Mouse (Mus musculus): ENCODE results near the gene Gatad2b.
"Not testable (repeated sequence)": the region's sequence is repeated elsewhere in the genome, so short reads cannot be mapped to it uniquely, and the experiment has no call there.

Gene Gatad2b

GRCm38 (mm10) chr3:90292345-90293275, at the start of gene Gatad2b:
Gene Gatad2b, plus strand, starts transcription at chr3:90293178.
- DNase-seq (ENCODE audit: low spot score): peak; percentile 92

GRCm38 (mm10) chr3:90245406-90245805, 47.6 kb upstream of the Gatad2b start:
- no peak for DNase-seq (ENCODE audit: low spot score)

- DNase-seq (ENCODE audit: low spot score): no peak
Observed at GRCm38 (mm10) chr3:90247630-90247959, 45.4 kb upstream of the Gatad2b start.

GRCm38 (mm10) chr3:90247960-90248745, 44.8 kb upstream of the Gatad2b start, which contains the start of gene Slc39a1:
Gene Slc39a1, plus strand, starts transcription at chr3:90248172.
- DNase-seq (ENCODE audit: low spot score): peak; percentile 78

- DNase-seq (ENCODE audit: low spot score): no peak
Observed at GRCm38 (mm10) chr3:90248746-90249100, 44.3 kb upstream of the Gatad2b start.

- DNase-seq (ENCODE audit: low spot score): no peak
Observed at GRCm38 (mm10) chr3:90250791-90251190, 42.2 kb upstream of the Gatad2b start.

- not testable (repeated sequence) for DNase-seq (ENCODE audit: low spot score)
Observed at GRCm38 (mm10) chr3:90251731-90252226, 41.2 kb upstream of the Gatad2b start.

GRCm38 (mm10) chr3:90252659-90253058, 40.3 kb upstream of the Gatad2b start:
- DNase-seq (ENCODE audit: low spot score): not testable (repeated sequence)

GRCm38 (mm10) chr3:90253174-90253573, 39.8 kb upstream of the Gatad2b start:
- not testable (repeated sequence) for DNase-seq (ENCODE audit: low spot score)

GRCm38 (mm10) chr3:90253653-90254418, 39.1 kb upstream of the Gatad2b start, which contains the start of gene Crtc2:
Gene Crtc2, plus strand, starts transcription at chr3:90254163.
- DNase-seq (ENCODE audit: low spot score): peak; percentile 71

GRCm38 (mm10) chr3:90254419-90255193, 38.4 kb upstream of the Gatad2b start:
- no peak for DNase-seq (ENCODE audit: low spot score)

GRCm38 (mm10) chr3:90255194-90255565, 37.8 kb upstream of the Gatad2b start:
- no peak for DNase-seq (ENCODE audit: low spot score)

GRCm38 (mm10) chr3:90255784-90256353, 37.1 kb upstream of the Gatad2b start:
- no peak for DNase-seq (ENCODE audit: low spot score)

- no peak for DNase-seq (ENCODE audit: low spot score)
Observed at GRCm38 (mm10) chr3:90256731-90257530, 36.0 kb upstream of the Gatad2b start.

GRCm38 (mm10) chr3:90258521-90258920, 34.5 kb upstream of the Gatad2b start:
- no peak for DNase-seq (ENCODE audit: low spot score)

GRCm38 (mm10) chr3:90263121-90263771, 29.7 kb upstream of the Gatad2b start:
- no peak for DNase-seq (ENCODE audit: low spot score)

- DNase-seq (ENCODE audit: low spot score): no peak
Observed at GRCm38 (mm10) chr3:90264687-90265033, 28.3 kb upstream of the Gatad2b start.

GRCm38 (mm10) chr3:90265034-90265931, 27.7 kb upstream of the Gatad2b start, which contains the start of gene Dennd4b:
Gene Dennd4b, plus strand, starts transcription at chr3:90265185.
- DNase-seq (ENCODE audit: low spot score): peak; percentile 93

Data from ovary, postnatal 10 days (tissue).